Comparison of ENCODE assay signal across 20 mouse cellular contexts in genomic region chr4:84095237-84095636, GRCm38 (mm10).
DNase-seq lines count a peak whose midpoint lies in the region; ATAC-seq and TF ChIP-seq lines count a peak whose summit lies in the region.
"Had no signal": no experiment of that assay in that cellular context is flagged by ENCODE, and none has a peak within 500 bp of the region (broad histone marks: within the 10 kb centered on the region; RNA-seq: fewer than 3 reads in every experiment).

No protein-coding gene starts in this region.

- peaks cover 14% of the 10 kb centered on the region for H3K4me1 ChIP-seq in kidney, embryonic 15.5 days
- H3K4me1 ChIP-seq in lung, embryonic 15.5 days = peaks cover 7% of the 10 kb centered on the region; the same call in 1 of the 2 replicates
- H3K4me1 ChIP-seq in lung, adult 2 months (ENCODE audit: control insufficient read depth, insufficient read depth, low read length) = no peaks in the 10 kb centered on the region
- peaks cover 11% of the 10 kb centered on the region for H3K4me1 ChIP-seq in embryonic fibroblast, embryonic 13.5 days (ENCODE audit: control insufficient read depth, insufficient read depth, low read length)
- peaks cover 8% of the 10 kb centered on the region; the same call in 1 of the 2 replicates for H3K4me1 ChIP-seq in stomach, embryonic 16.5 days (ENCODE audit: control insufficient read depth, insufficient read depth, low read length)
- H3K4me1 ChIP-seq: forebrain, embryonic 13.5 days had no signal

- no peaks in the 10 kb centered on the region for H3K9me3 ChIP-seq in kidney, embryonic 15.5 days (replicated peaks)
- H3K9me3 ChIP-seq in lung, embryonic 15.5 days = no peaks in the 10 kb centered on the region
- no peaks in the 10 kb centered on the region for H3K9me3 ChIP-seq in stomach, embryonic 16.5 days (replicated peaks; ENCODE audit: control insufficient read depth, low read length)
- H3K9me3 ChIP-seq: embryonic facial prominence, embryonic 13.5 days; forebrain, embryonic 13.5 days; heart, embryonic 15.5 days had no signal

- H3K27me3 ChIP-seq in kidney, embryonic 15.5 days = no peaks in the 10 kb centered on the region
- H3K27me3 ChIP-seq in lung, embryonic 15.5 days = no peaks in the 10 kb centered on the region; the same call in 1 of the 2 replicates
- H3K27me3 ChIP-seq in stomach, embryonic 16.5 days (ENCODE audit: control insufficient read depth, insufficient read depth, low read length) = no peaks in the 10 kb centered on the region
- H3K27me3 ChIP-seq: embryonic facial prominence, embryonic 13.5 days; forebrain, embryonic 13.5 days; heart, embryonic 15.5 days had no signal

- no peak for DNase-seq in kidney, adult 11 months
- DNase-seq in lung, adult 2 months = no peak
- DNase-seq in urinary bladder, adult 18-20 months (ENCODE audit: low spot score in 2 of 2) = no peak
- DNase-seq: adrenal gland, adult 2 months; adrenal gland, postnatal 25 days; cerebellum, adult 18-20 months; cerebellum, adult 9-11 months; cerebellum, postnatal 36 days; forebrain, postnatal 0 days; gastrocnemius, postnatal 14 days; heart, adult 2 months; heart, postnatal 14 days had no signal

- H3K36me3 ChIP-seq in kidney, embryonic 15.5 days = no peaks in the 10 kb centered on the region
- no peaks in the 10 kb centered on the region for H3K36me3 ChIP-seq in lung, embryonic 15.5 days
- no peaks in the 10 kb centered on the region for H3K36me3 ChIP-seq in stomach, embryonic 16.5 days (ENCODE audit: control insufficient read depth, insufficient read depth, low read length)
- H3K36me3 ChIP-seq: embryonic facial prominence, embryonic 13.5 days; heart, embryonic 15.5 days had no signal

- 46% methylated on average over 3 of the region's 3 CpGs for WGBS in kidney, embryonic 15.5 days
- WGBS in lung, embryonic 15.5 days = 41% methylated on average over 3 of the region's 3 CpGs
- WGBS in lung, adult 2 months = 84% methylated on average over 3 of the region's 3 CpGs
- WGBS in stomach, embryonic 16.5 days = 42% methylated on average over 3 of the region's 3 CpGs

- ATAC-seq in kidney, embryonic 15.5 days (replicated peaks; ENCODE audit: low FRiP score) = 0 out of 2 replicates have a peak, but pooled peaks have one; percentile 49
- ATAC-seq in lung, embryonic 15.5 days (ENCODE audit: borderline replicate concordance, extremely low read depth, low FRiP score, low TSS enrichment) = peak; percentile 55; the same call in 1 of the 2 replicates
- peak; percentile 72; the same call in 1 of the 2 replicates for ATAC-seq in stomach, embryonic 16.5 days (ENCODE audit: insufficient read depth, low FRiP score)
- ATAC-seq: forebrain, embryonic 13.5 days; forebrain, postnatal 0 days had no signal

- H3K9ac ChIP-seq in kidney, embryonic 15.5 days = no peak overlapping the region
- H3K9ac ChIP-seq in lung, embryonic 15.5 days = no peak overlapping the region
- no peak overlapping the region for H3K9ac ChIP-seq in stomach, embryonic 16.5 days (ENCODE audit: low read length)
- H3K9ac ChIP-seq: embryonic facial prominence, embryonic 13.5 days; forebrain, embryonic 13.5 days; forebrain, postnatal 0 days; heart, embryonic 15.5 days had no signal

- no peak overlapping the region for H3K4me3 ChIP-seq in kidney, embryonic 15.5 days (replicated peaks)
- no peak overlapping the region for H3K4me3 ChIP-seq in lung, embryonic 15.5 days
- H3K4me3 ChIP-seq in lung, adult 2 months (replicated peaks; ENCODE audit: extremely low read depth, low read depth, low read length) = no peak overlapping the region
- H3K4me3 ChIP-seq in embryonic fibroblast, embryonic 13.5 days (ENCODE audit: insufficient read depth, low read length) = no peak overlapping the region
- H3K4me3 ChIP-seq in stomach, embryonic 16.5 days (replicated peaks; ENCODE audit: low read length) = no peak overlapping the region
- H3K4me3 ChIP-seq: embryonic facial prominence, embryonic 13.5 days; forebrain, embryonic 13.5 days; heart, adult 2 months; heart, embryonic 15.5 days had no signal

- no peak overlapping the region for H3K4me2 ChIP-seq in kidney, embryonic 15.5 days
- H3K4me2 ChIP-seq in lung, embryonic 15.5 days = no peak overlapping the region
- H3K4me2 ChIP-seq in stomach, embryonic 16.5 days (ENCODE audit: low read depth, low read length) = no peak overlapping the region
- H3K4me2 ChIP-seq: embryonic facial prominence, embryonic 13.5 days; forebrain, embryonic 13.5 days; heart, embryonic 11.5 days; heart, embryonic 15.5 days had no signal

- no peak for TF ChIP-seq CTCF in lung, adult 2 months (IDR thresholded peaks at IDR 0.05; ENCODE audit: insufficient read depth, low read length)
- TF ChIP-seq CTCF in embryonic fibroblast, embryonic 13.5 days (IDR thresholded peaks at IDR 0.05; ENCODE audit: borderline replicate concordance, insufficient read depth, low read length) = no peak

- TF ChIP-seq POLR2A in lung, adult 2 months (IDR thresholded peaks at IDR 0.05; ENCODE audit: borderline replicate concordance, extremely low read depth, low read depth, low read length) = no peak
- TF ChIP-seq POLR2A in embryonic fibroblast, embryonic 13.5 days (IDR thresholded peaks at IDR 0.05; ENCODE audit: low read depth, low read length) = no peak

- H3K27ac ChIP-seq in kidney, embryonic 15.5 days = peak overlapping the region; percentile 80
- no peak overlapping the region for H3K27ac ChIP-seq in lung, embryonic 15.5 days
- peak overlapping the region; percentile 72 for H3K27ac ChIP-seq in embryonic fibroblast, embryonic 13.5 days (ENCODE audit: insufficient read depth, low read length)
- H3K27ac ChIP-seq in stomach, embryonic 16.5 days (ENCODE audit: low read length) = peak overlapping the region; percentile 73
- H3K27ac ChIP-seq: embryonic facial prominence, embryonic 13.5 days; forebrain, embryonic 13.5 days; heart, adult 2 months; heart, embryonic 15.5 days had no signal
